Mouse (Mus musculus): Measurements from ENCODE around the gene Trpm3. TPM values are rescaled to one million over a fixed set of nuclear protein-coding genes. Genes with fewer than 3 reads are reported as not detected.

Trpm3 gene
- polyA plus RNA-seq, 1 experiment from 2014 or later: 6.0 TPM

GRCm38 (mm10) chr19:22872456-22872855 is 733.6 kb downstream of the Trpm3 start:
- Histone ChIP-seq H3K27ac (no peak overlapping the region), H3K36me3 (replicated peaks) (no peaks in the 10 kb centered on the region), H3K9me3 (no peaks in the 10 kb centered on the region), H3K27me3 (ENCODE audit: poor library complexity, severe bottlenecking) (no peaks in the 10 kb centered on the region), H3K4me1 (no peaks in the 10 kb centered on the region), H3K4me3 (no peak overlapping the region)
- no peak for DNase-seq (ENCODE audit: extremely low spot score, low spot score)
- WGBS: 83% methylated on average over 5 of the region's 5 CpGs

GRCm38 (mm10) chr19:22880199-22880598 is 741.4 kb downstream of the Trpm3 start:
- no peaks in the 10 kb centered on the region for H3K36me3 ChIP-seq (replicated peaks)
- peaks cover 8% of the 10 kb centered on the region for H3K4me1 ChIP-seq
- 85% methylated on average over 1 of the region's 1 CpGs for WGBS
- no peak for DNase-seq (ENCODE audit: extremely low spot score, low spot score)
- H3K27ac ChIP-seq: no peak overlapping the region
- peaks cover 21% of the 10 kb centered on the region for H3K27me3 ChIP-seq (ENCODE audit: poor library complexity, severe bottlenecking)
- H3K9me3 ChIP-seq: no peaks in the 10 kb centered on the region
- no peak overlapping the region for H3K4me3 ChIP-seq

GRCm38 (mm10) chr19:22882670-22883111 is 743.8 kb downstream of the Trpm3 start:
- H3K27ac ChIP-seq: no peak overlapping the region
- peaks cover 8% of the 10 kb centered on the region for H3K4me1 ChIP-seq
- no peaks in the 10 kb centered on the region for H3K36me3 ChIP-seq (replicated peaks)
- DNase-seq (ENCODE audit: extremely low spot score, low spot score): no peak
- no peaks in the 10 kb centered on the region for H3K9me3 ChIP-seq
- WGBS: 87% methylated on average over 3 of the region's 3 CpGs
- no peak overlapping the region for H3K4me3 ChIP-seq
- H3K27me3 ChIP-seq (ENCODE audit: poor library complexity, severe bottlenecking): peaks cover 25% of the 10 kb centered on the region

GRCm38 (mm10) chr19:22883154-22883553 is 744.3 kb downstream of the Trpm3 start:
- no peak for DNase-seq (ENCODE audit: extremely low spot score, low spot score)
- Histone ChIP-seq H3K36me3 (replicated peaks) (no peaks in the 10 kb centered on the region), H3K27me3 (ENCODE audit: poor library complexity, severe bottlenecking) (peaks cover 25% of the 10 kb centered on the region), H3K9me3 (no peaks in the 10 kb centered on the region), H3K4me3 (no peak overlapping the region), H3K4me1 (peaks cover 8% of the 10 kb centered on the region), H3K27ac (no peak overlapping the region)
- WGBS: 90% methylated on average over 7 of the region's 7 CpGs

- Histone ChIP-seq H3K27me3 (ENCODE audit: poor library complexity, severe bottlenecking) (peaks cover 25% of the 10 kb centered on the region), H3K27ac (no peak overlapping the region), H3K36me3 (replicated peaks) (no peaks in the 10 kb centered on the region), H3K4me1 (peaks cover 8% of the 10 kb centered on the region), H3K9me3 (no peaks in the 10 kb centered on the region), H3K4me3 (peak overlapping the region; percentile 31)
- peak; percentile 47 for DNase-seq (ENCODE audit: extremely low spot score, low spot score)
- WGBS: 25% methylated on average over 18 of the region's 18 CpGs
Observed at GRCm38 (mm10) chr19:22883744-22884317, 745.0 kb downstream of the Trpm3 start.

GRCm38 (mm10) chr19:22884357-22884756 is 745.5 kb downstream of the Trpm3 start:
- Histone ChIP-seq H3K36me3 (replicated peaks) (no peaks in the 10 kb centered on the region), H3K4me1 (peaks cover 8% of the 10 kb centered on the region), H3K27ac (no peak overlapping the region), H3K4me3 (peak overlapping the region; percentile 31; the same call in 1 of the 2 replicates), H3K9me3 (no peaks in the 10 kb centered on the region), H3K27me3 (ENCODE audit: poor library complexity, severe bottlenecking) (peaks cover 25% of the 10 kb centered on the region)
- DNase-seq (ENCODE audit: extremely low spot score, low spot score): no peak
- WGBS: 57% methylated on average over 11 of the region's 11 CpGs

GRCm38 (mm10) chr19:22885051-22885450 is 746.2 kb downstream of the Trpm3 start:
- Histone ChIP-seq H3K27ac (no peak overlapping the region), H3K4me1 (peaks cover 8% of the 10 kb centered on the region), H3K36me3 (replicated peaks) (no peaks in the 10 kb centered on the region), H3K27me3 (ENCODE audit: poor library complexity, severe bottlenecking) (peaks cover 25% of the 10 kb centered on the region), H3K4me3 (no peak overlapping the region), H3K9me3 (no peaks in the 10 kb centered on the region)
- no peak for DNase-seq (ENCODE audit: extremely low spot score, low spot score)
- 91% methylated on average over 5 of the region's 5 CpGs for WGBS

GRCm38 (mm10) chr19:22901892-22902291 is 763.0 kb downstream of the Trpm3 start:
- DNase-seq (ENCODE audit: extremely low spot score, low spot score): no peak
- H3K27ac ChIP-seq: no peak overlapping the region
- 94% methylated on average over 7 of the region's 7 CpGs for WGBS
- 0 out of 2 replicates have a peak, but pooled peaks cover 2% of the 10 kb centered on the region for H3K36me3 ChIP-seq (replicated peaks)
- no peak overlapping the region for H3K4me3 ChIP-seq
- no peaks in the 10 kb centered on the region for H3K27me3 ChIP-seq (ENCODE audit: poor library complexity, severe bottlenecking)
- no peaks in the 10 kb centered on the region for H3K4me1 ChIP-seq
- H3K9me3 ChIP-seq: no peaks in the 10 kb centered on the region

GRCm38 (mm10) chr19:22902386-22902785 is 763.5 kb downstream of the Trpm3 start:
- 0 out of 2 replicates have a peak, but pooled peaks cover 2% of the 10 kb centered on the region for H3K36me3 ChIP-seq (replicated peaks)
- no peaks in the 10 kb centered on the region for H3K9me3 ChIP-seq
- DNase-seq (ENCODE audit: extremely low spot score, low spot score): no peak
- H3K27ac ChIP-seq: no peak overlapping the region
- no peaks in the 10 kb centered on the region for H3K27me3 ChIP-seq (ENCODE audit: poor library complexity, severe bottlenecking)
- no peak overlapping the region for H3K4me3 ChIP-seq
- no peaks in the 10 kb centered on the region for H3K4me1 ChIP-seq
- 93% methylated on average over 6 of the region's 6 CpGs for WGBS

GRCm38 (mm10) chr19:22905066-22905482 is 766.2 kb downstream of the Trpm3 start:
- Histone ChIP-seq H3K4me1 (no peaks in the 10 kb centered on the region), H3K4me3 (no peak overlapping the region), H3K36me3 (replicated peaks) (0 out of 2 replicates have a peak, but pooled peaks cover 2% of the 10 kb centered on the region), H3K27ac (no peak overlapping the region), H3K27me3 (ENCODE audit: poor library complexity, severe bottlenecking) (no peaks in the 10 kb centered on the region), H3K9me3 (no peaks in the 10 kb centered on the region)
- no peak for DNase-seq (ENCODE audit: extremely low spot score, low spot score)
- 88% methylated on average over 11 of the region's 11 CpGs for WGBS

- Histone ChIP-seq H3K9me3 (no peaks in the 10 kb centered on the region), H3K36me3 (replicated peaks) (no peaks in the 10 kb centered on the region), H3K4me3 (no peak overlapping the region), H3K27me3 (ENCODE audit: poor library complexity, severe bottlenecking) (no peaks in the 10 kb centered on the region), H3K4me1 (no peaks in the 10 kb centered on the region), H3K27ac (no peak overlapping the region)
- DNase-seq (ENCODE audit: extremely low spot score, low spot score): no peak
- 87% methylated on average over 6 of the region's 6 CpGs for WGBS
Observed at GRCm38 (mm10) chr19:22910686-22911085, 771.8 kb downstream of the Trpm3 start.

- no peak overlapping the region for H3K4me3 ChIP-seq
Observed at GRCm38 (mm10) chr19:22912971-22913370, 774.1 kb downstream of the Trpm3 start.

GRCm38 (mm10) chr19:22915868-22916642 is 777.2 kb downstream of the Trpm3 start:
- peak overlapping the region; percentile 46 for H3K4me3 ChIP-seq
- H3K4me1 ChIP-seq: peaks cover 11% of the 10 kb centered on the region
- H3K36me3 ChIP-seq (replicated peaks): no peaks in the 10 kb centered on the region
- peak; percentile 76 for DNase-seq (ENCODE audit: extremely low spot score, low spot score)
- no peak overlapping the region for H3K27ac ChIP-seq
- WGBS: 26% methylated on average over 16 of the region's 16 CpGs
- H3K27me3 ChIP-seq (ENCODE audit: poor library complexity, severe bottlenecking): no peaks in the 10 kb centered on the region
- no peaks in the 10 kb centered on the region for H3K9me3 ChIP-seq

More at GRCm38 (mm10) chr19:22912971-22913370, 774.1 kb downstream of the Trpm3 start:
- Histone ChIP-seq H3K27me3 (ENCODE audit: poor library complexity, severe bottlenecking) (no peaks in the 10 kb centered on the region), H3K4me1 (peaks cover 11% of the 10 kb centered on the region), H3K36me3 (replicated peaks) (no peaks in the 10 kb centered on the region), H3K27ac (no peak overlapping the region), H3K9me3 (no peaks in the 10 kb centered on the region)
- DNase-seq (ENCODE audit: extremely low spot score, low spot score): no peak
- 84% methylated on average over 4 of the region's 4 CpGs for WGBS
